7 mouse cellular contexts compared by ENCODE assay signal in genomic region chr17:15993361-15994287, GRCm38 (mm10).
DNase-seq lines count a peak whose midpoint lies in the region; ATAC-seq and TF ChIP-seq lines count a peak whose summit lies in the region.

No protein-coding gene starts in this region.

- no peak for TF ChIP-seq POLR2A in liver, adult 2 months (IDR thresholded peaks at IDR 0.05; ENCODE audit: extremely low read depth, insufficient read depth, low read length)

- H3K4me1 ChIP-seq in liver, adult 2 months (ENCODE audit: control insufficient read depth, insufficient read depth, low read length): no peaks in the 10 kb centered on the region
- peaks cover 29% of the 10 kb centered on the region for H3K4me1 ChIP-seq in neural tube, embryonic 12.5 days

- no peaks in the 10 kb centered on the region for H3K79me2 ChIP-seq in liver, adult 2 months (ENCODE audit: control insufficient read depth, insufficient read depth, low read length)

- H3K9me3 ChIP-seq in neural tube, embryonic 12.5 days: no peaks in the 10 kb centered on the region; the same call in 1 of the 2 replicates

- WGBS in liver, adult 2 months: 43% methylated on average over 7 of the region's 7 CpGs
- WGBS in neural tube, embryonic 12.5 days: 17% methylated on average over 7 of the region's 7 CpGs

- no peak for TF ChIP-seq CTCF in liver, adult 2 months (IDR thresholded peaks at IDR 0.05; ENCODE audit: low read depth, low read length)

- ATAC-seq in neural tube, embryonic 12.5 days (ENCODE audit: low FRiP score, low read depth): peak; percentile 89

- no peak overlapping the region for H3K4me3 ChIP-seq in liver, adult 2 months (ENCODE audit: insufficient read depth, low read depth, low read length)
- H3K4me3 ChIP-seq in neural tube, embryonic 12.5 days: no peak overlapping the region

- no peaks in the 10 kb centered on the region for H3K36me3 ChIP-seq in liver, adult 2 months (ENCODE audit: control insufficient read depth, insufficient read depth, low read length)
- no peaks in the 10 kb centered on the region for H3K36me3 ChIP-seq in neural tube, embryonic 12.5 days

- no peak overlapping the region for H3K9ac ChIP-seq in liver, adult 2 months (ENCODE audit: low read depth, low read length)
- no peak overlapping the region for H3K9ac ChIP-seq in neural tube, embryonic 12.5 days

- DNase-seq in Muller cell, postnatal 12 days (ENCODE audit: inconsistent ontology term): peak; percentile 95
- peak; percentile 7 for DNase-seq in adrenal gland, postnatal 10 days
- peak; percentile 11 to 28 for DNase-seq in frontal cortex, postnatal 10 days (ENCODE audit: low spot score in 2 of 2)
- DNase-seq in kidney, adult 8-10 months: peak; percentile 2 to 13
- peak; percentile 4 for DNase-seq in liver, adult 2 months (ENCODE audit: extremely low read depth, low read depth, low spot score)
- no peak for DNase-seq in T-cell, adult 2 months (ENCODE audit: low spot score)

- H3K27ac ChIP-seq in liver, adult 2 months (replicated peaks; ENCODE audit: insufficient read depth, low read depth, low read length): no peak overlapping the region
- H3K27ac ChIP-seq in neural tube, embryonic 12.5 days: peak overlapping the region; percentile 21; the same call in 1 of the 2 replicates

- peak overlapping the region; percentile 35 for H3K4me2 ChIP-seq in neural tube, embryonic 12.5 days (replicated peaks)

- 0 out of 2 replicates have a peak, but pooled peaks cover under 1% of the 10 kb centered on the region for H3K27me3 ChIP-seq in liver, adult 2 months (ENCODE audit: control insufficient read depth, insufficient read depth, low read length)
- H3K27me3 ChIP-seq in neural tube, embryonic 12.5 days (replicated peaks): no peaks in the 10 kb centered on the region
